Mouse (Mus musculus): ENCODE measurements around the gene Gck. TPM values are rescaled to one million over a fixed set of nuclear protein-coding genes. Genes with fewer than 3 reads are reported as not detected.
A peak's percentile ranks its signal among the peaks of the same experiment; 100 is the strongest.
"Not testable (repeated sequence)": the region's sequence is repeated elsewhere in the genome, so short reads cannot be mapped to it uniquely, and the experiment has no call there.

Gck gene
- total RNA-seq, 2 experiments from 2014 or later: 5.1 to 6.3 TPM

DNA sequence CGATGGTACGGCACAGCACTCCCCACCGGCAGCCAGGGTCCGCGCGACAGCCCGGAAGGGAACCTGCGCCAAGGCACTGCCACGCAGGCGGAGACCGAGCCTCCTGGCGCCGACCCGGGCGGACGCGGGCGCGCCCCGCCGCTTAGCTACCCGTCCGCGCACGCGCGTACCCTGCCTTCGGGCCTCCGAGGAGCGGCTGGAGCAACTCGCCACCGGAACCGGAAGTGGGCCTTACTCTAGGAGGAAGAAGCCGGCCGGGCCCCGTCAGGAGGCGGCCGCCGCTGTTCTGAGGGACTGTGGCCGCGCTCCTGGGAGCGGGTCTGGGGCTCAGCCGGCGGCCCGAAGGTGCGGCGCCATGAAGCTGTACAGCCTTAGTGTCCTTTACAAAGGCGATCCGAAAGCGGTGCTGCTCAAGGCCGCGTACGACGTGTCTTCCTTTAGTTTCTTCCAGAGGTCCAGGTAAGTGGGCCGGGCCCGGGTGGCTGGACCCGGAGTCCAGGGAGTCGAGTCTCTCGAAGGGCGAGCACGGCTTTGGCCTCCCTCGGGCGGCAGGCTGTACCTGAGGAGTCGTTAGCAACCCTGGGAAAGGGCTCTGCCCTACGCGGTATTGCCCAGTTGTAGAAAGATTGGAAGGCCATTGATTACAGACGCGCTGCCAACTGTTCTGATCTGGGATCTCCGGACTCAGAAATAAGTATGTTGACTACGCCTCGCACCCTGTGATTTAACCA, 5.8 kb upstream of the Gck start, which contains the start of gene Ykt6:
Ykt6 (plus strand) TSS at position 148 of the 731 bp plus-strand sequence.
- DNase-seq (ENCODE audit: low spot score in 2 of 2): peak; percentile 83 to 94

DNA sequence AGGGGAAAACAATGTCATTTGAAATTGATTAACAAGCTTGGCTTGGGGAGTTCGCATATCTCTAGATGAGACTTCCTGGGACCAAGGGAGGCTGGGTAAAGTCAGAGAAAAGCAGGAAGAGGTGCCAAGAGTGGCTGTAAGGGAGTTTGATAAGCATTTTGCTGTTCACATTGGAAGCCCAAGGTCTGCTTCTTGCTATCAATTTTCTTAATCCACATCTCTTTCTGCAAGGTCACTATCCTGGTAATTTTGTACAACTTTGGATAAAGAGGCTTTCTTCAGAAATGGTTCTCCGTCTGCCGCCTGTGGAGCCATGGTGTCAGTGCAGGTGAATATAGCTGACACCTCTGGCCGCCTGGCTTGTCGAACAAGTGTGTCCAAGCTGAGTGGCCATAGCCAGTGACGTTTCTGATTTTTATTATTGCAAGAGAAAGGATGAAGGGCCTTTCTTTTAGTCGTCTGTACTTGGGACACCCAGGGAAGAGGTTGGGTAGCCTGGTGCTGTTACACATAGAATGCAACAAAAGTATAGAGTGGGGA, 5.2 kb upstream of the Gck start:
- no peak for DNase-seq (ENCODE audit: low spot score in 2 of 2)

DNA sequence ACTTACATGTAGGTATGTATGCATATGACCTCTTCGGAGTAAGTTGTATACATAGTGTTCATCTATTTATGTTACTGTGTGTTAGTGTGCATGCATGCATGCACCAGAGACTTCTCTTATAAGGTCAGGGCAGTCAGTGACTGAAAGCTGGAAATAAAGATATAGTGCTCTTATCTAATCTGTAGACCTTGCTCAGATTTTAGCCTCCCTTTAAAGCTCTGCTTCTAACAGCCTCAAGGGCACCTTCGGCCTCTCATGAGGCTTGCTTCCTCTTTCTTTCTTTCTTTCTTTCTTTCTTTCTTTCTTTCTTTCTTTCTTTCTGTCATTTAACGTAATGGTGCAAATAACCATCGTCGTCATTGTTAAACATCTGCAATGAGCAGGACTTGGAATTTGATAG, 4.6 kb upstream of the Gck start:
- no peak for DNase-seq (ENCODE audit: low spot score in 2 of 2)

DNA sequence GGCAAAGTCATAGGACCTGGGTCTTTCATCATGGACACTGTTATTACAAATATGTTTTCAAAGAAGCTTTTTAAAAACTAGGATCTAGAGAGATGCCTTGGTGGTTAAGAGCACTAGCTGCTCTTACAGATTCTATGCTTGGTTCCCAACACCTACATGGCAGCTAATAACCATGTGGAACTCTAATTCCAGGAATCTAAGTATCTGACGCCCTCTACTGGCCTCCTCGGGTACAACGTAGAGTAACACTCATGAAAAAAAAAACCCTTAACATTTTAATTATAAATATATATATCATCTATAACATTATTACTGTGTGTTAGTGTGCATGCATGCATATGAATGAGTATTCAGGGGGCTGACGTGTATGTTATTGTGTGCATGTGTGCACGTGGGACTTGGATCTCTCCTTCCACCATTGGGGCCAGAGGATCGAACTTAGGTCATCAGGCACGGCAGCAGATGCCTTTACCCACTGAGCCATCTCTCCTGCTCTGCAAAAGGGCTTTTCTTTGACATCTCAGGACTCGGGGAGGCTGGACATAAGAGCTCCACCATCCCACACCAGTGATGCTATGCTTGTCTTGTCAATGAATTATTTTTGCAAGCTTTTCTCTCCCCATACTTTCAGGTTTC, 3.4 kb upstream of the Gck start:
- peak in 1 of 2 experiments; percentile 2 for DNase-seq (ENCODE audit: low spot score in 2 of 2)

DNA sequence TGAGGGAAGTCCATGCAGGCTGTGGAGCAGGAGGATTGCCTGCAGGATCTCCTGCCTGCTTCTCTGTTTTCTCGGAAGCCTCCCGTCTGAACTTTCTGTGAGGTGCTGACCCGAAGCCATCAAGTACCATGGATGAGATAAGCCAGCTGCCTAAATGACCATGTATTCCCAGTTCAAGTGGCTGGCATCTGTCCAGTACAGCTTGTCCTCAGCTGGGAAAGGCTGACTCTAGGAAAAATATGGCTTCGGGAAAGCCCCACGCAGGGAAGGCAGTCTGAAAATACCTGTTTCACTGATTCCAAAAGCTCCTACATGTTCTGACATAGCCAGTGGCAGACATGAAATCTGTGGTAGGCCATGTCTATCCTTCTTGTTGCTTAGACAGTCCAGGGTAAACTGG, 2.6 kb upstream of the Gck start:
- DNase-seq (ENCODE audit: low spot score in 2 of 2): peak in 1 of 2 experiments; percentile 2

DNA sequence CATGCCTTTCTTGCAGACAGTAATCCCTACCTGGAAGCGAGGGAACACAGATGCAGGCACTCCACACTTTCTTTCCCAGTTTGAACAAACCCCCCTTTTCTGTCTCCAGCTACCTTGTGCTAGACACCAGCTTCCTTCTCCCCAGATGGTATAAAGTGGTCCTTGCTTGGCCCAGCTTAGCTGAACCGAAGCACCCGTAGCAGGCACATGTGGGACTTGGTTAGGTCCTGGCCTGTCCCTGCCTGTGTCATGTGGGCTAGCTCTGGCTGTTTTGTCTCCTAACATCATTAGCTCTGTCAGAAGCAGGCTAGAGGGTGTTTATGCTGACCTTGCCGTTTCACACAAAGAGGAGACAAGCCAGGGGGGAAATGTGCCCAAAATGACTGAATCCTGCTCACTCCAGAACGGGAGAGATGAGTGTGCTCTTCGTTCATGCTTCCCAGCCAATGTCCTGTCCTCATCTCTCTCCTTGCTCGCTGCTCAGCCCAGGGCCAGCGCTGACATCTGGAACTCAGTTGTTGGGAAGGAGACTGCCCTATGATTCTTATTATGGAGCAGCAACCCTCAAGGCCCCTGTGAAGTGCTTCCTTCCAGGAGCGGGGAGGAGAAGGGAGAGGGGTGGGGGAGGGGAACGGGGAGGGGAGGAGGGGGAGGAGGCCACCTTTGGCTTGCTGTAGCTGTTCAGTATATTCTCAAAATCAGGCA, 1.2 kb downstream of the Gck start:
- peak in 1 of 2 experiments; percentile 1 for DNase-seq (ENCODE audit: low spot score in 2 of 2)

DNA sequence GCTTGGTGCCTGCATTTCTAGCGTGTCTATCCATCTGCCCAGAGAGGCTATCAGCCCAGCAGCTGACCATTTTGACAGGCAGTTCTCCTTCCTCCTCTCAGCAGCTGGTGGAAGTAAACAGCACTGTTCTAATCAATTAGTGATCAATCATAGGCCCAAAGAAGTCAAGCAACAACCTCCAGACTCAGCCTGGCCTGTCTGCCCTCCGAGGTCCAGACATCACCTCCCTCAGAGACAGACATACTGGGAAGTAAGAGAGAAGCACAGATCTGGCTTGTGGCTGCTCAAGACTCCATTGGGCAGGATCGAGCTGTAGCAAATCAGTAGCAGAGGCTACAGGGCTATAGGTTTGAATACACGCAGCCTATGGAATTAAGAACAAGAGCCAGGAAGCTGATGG, 2.1 kb downstream of the Gck start:
- DNase-seq (ENCODE audit: low spot score in 2 of 2): peak in 1 of 2 experiments; percentile 0

DNA sequence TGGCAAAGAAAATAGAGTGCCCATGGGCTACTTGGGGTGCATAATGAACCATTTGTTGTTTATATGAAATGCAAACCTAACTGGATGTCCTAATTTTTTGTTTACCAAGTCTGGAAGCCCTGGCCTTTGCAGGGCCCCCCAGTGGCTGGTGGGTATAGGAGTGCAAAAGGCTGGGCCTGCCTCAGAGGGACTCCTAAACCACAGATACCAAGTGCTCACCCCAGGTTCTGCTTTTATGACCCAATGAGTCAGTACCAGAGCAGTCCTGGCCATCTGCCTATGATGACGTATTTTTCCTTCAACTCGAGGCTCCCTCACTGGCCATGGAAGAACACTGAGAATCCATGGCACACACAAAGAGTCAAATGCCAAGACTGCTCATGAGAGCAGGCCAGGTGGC, 4.8 kb downstream of the Gck start:
- DNase-seq (ENCODE audit: low spot score in 2 of 2): no peak

DNA sequence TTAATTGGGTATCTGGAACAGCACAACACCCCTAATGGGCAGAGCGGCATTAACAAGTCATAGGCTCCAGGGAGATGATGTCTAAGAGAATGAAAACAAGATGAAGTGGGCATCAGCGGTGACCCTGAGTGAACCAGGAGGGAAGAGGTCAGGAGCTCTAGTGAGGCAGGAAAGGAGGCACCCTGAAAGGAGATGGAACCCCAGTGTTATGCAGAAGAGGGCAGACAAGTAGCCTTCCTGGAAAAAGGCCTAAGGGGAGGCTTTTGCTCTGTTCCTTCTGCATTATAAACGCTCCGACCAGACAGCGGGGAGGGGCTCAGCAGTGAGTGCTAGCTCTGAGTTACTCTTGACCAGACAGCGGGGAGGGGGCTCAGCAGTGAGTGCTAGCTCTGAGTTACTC, 6.9 kb downstream of the Gck start:
- no peak for DNase-seq (ENCODE audit: low spot score in 2 of 2)

DNA sequence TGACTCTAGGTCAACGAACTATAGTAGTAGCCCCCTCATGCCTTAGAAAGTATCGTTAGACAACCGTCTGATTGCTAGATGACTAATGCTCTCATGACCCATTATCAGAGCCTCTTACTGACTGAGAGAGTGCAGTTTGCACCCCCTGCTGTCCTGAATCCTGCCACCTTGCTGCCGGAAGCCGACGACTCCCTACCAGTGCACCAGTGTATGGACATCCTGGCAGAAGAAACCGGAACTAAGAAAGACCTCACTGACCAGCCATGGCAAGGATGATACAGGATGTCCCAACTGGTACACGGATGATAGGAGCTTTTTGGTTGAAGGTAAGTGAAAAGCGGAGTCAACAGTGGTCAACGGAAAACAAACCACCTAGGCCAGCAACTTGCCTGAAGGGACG, 15.3 kb downstream of the Gck start:
- not testable (repeated sequence) for DNase-seq (ENCODE audit: low spot score in 2 of 2)

DNA sequence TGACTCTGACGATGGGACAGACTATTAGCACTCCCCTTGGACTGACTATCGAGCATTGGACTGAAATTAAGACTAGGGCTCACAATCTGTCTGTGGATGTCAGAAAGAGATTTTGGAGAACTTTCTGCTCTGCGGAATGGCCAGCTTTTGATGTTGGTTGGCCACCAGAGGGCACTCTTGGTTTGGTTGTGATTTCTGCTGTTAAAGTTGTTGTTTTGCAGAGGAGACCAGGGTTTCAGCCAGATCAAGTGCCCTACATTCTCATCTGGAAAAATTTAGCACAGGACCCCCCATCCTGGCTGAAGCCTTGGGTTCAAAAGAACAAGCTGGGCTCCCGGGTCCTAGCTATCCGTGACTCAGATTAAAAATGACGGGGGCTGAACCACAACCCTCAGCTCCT, 17.9 kb downstream of the Gck start:
- DNase-seq (ENCODE audit: low spot score in 2 of 2): not testable (repeated sequence)

DNA sequence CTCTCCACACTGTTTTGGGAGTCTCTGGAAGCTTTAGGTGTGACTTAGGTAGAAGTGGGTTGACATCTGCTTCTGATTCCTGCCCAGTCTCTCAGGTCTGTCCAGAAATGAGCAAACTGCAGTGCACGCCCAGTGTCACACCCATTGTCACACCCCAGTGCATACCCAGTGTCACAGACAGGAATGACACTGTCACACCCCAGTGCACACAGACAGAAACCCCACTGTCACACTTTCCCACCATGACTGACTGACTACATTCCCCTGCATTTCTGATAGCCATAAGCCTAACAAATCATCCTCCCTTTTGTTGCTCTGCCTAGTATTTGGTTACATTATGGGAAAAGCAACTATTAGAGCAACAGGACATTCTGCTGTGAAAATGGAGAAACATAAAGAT, 19.3 kb downstream of the Gck start:
- no peak for DNase-seq (ENCODE audit: low spot score in 2 of 2)

DNA sequence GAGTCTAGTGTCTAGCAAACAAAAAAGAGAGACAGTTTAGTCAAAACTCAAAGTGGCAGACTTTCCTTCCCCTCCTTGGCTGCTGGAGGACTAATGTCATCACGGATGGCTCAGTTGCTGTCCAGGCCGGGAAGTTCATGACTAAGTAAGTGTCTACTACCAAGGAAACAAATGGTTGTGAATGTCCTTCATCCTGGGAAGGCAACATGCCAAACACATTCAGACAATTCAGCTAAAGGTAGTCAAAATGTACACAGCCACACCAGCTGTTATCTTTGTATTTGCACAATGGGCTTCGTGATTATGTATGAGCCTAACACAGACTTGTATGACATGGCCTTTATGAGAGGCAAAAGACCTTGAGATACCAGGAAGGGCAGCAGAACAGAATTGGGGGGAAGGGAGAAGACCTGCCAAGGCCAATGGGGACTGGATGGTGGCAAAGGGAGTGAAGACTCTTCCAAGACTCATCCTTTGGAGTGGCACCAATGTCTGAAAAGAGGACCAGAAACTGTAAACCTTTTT, 23.1 kb downstream of the Gck start:
- peak in 1 of 2 experiments; percentile 1 for DNase-seq (ENCODE audit: low spot score in 2 of 2)

DNA sequence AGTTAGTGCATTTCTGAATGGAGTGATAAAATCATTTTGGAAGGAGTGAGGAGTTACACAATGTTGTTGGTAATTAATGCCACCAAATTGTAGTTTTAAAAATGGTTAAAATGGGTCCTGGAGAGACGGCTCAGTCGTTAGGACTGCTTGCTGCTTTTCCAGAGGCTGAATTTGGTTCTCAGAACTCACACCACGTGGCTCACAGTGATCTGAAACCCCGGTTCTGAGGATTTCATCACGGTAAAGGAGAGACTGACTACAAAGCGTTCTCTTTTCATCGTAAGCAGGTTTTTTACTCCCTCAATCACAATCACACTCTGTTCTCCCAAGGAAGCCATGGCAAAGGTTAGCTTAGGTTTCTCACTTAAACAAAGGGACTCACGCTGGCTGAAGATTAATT, 25.2 kb downstream of the Gck start:
- no peak for DNase-seq (ENCODE audit: low spot score in 2 of 2)

DNA sequence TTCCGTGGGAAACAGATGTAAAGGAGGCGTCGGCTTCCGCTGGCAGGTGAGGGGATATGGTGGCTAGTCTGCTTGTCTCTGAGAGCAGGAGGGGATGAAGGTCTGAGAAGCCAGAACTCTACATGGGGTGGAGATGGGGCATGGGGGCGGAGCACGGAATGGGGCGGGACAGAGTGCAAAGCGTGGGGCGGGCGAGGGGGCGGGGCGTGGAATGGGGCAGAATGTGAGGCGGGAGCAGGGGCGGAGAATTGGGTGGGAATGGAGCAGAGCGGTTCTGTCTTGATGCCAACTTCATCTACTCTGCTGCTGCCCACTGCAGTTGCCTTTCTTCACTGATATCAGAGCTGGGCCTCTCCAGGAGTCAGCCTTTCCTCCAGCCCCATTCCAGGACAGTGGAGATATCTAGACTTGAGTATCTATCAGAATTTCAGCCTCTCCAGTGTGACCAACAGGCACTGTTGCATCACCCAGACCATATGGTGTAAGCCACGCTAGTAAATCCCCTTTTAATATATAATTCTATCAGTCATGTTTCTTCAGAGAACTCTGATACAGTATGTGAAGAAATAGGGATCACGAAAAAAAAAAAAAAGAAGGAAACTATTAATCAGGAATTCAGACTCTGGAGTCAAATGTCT, 29.4 kb downstream of the Gck start:
- no peak for DNase-seq (ENCODE audit: low spot score in 2 of 2)

DNA sequence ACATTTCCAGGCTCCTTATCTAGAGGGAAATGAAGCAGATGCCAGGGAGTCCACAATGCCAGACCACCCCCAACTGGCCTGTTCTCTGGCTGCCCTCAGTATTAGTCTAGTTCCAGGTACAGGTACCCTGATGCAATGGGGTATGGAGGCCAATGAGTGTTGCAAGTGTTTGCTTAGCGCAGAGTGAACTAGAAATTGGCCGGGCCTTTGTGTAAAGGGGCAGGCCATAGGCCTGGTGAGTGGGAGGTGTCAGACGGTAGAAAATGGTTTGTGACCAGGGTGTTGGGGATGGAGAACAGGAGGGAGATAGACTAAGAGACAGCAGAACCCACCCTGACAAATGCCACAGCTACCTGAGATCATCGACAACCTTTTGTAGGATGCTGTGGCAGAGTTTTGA, 30.3 kb downstream of the Gck start:
- DNase-seq (ENCODE audit: low spot score in 2 of 2): no peak

DNA sequence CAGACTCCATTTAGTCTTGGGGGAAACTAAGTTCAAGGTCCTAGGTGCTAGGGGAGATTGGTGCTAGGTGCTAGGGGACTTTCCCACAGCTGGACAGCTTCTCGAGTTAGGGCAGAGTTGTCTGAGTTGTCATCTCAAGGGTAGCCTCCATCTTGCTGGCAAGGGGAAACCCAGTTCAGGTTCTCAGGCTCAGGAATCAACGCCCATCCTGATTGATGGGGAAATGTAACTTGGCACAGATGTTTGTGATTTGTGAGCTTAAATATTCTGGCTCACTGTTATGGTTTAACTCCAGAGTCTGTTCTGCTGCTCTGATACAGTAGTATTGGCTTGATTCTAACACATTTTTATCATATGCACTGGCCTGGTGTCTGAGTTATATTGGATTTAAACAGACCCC, 31.8 kb downstream of the Gck start:
- peak in 1 of 2 experiments; percentile 0 for DNase-seq (ENCODE audit: low spot score in 2 of 2)

DNA sequence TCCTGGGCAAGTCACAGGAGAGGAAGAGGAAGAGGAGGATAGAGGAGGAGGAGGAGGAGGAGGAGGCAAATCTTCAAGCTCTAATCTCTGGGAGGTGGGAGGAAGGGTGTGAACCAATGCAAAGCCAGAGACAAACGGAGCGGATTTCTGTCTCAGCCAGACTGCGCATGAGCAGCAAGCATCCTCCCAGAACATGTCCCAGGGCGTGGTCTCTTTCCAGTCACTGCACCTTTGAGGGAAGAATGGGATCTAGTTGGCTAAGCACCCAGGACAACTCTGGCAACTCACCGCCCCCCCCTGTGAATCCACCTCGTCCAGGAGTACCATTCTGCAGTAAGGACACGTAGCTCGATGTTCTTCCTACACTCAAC, 33.7 kb downstream of the Gck start:
- DNase-seq (ENCODE audit: low spot score in 2 of 2): no peak

DNA sequence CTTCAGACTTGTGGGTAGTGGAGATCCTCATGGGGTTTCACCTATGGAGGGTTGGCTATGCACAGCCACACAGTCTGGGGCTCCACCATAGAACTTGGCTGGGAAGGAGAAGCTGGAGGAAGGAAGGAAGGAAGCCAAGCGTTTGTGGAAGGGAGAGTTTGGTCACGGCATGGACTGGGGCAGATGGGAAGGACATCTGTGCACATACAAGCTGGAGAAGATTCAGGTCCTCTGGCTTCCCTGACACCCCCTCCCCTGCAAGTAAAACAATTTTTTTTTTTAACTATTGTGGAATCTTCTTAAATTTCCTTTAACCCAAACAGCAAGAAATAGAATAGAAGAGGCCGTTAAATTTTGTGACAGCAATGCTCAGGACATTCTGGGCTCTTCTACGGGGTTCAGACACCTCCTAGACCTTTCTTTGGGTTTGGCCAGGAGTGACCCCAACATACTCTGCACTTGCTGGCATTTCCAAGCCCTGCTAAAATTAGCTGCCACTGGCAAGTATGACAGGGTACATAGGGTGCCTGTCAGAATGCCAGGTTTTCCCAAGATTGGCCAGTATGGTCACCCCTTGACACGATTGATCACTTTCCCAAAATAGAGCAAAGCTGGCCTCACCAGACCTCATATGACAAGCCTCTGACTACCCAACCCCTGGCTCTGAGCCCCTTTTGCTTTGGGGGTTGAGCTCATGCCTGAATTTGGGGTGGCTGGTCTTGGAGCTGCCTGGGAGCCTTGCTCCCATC, 34.3 kb downstream of the Gck start:
- DNase-seq (ENCODE audit: low spot score in 2 of 2): peak in 1 of 2 experiments; percentile 1

DNA sequence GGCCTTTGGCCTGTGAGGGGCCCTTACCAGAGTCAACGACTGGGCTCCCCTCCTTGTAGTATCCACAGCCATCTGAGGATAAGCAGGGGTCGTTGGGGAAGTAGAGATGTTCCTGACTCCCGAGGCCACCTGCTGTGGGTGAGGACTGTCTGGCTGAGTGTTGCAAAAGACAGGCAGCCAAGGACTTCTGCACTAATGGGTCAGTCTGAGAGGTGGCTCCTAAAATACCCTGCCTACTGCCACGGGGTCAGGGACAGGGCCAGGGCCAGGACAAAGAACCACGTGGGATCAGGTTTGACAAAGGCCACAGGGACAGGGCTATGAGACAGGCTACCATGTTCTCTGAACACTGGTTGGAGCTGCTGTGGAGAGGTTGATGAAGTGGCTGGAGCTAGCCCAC, 34.9 kb downstream of the Gck start:
- no peak for DNase-seq (ENCODE audit: low spot score in 2 of 2)

DNA sequence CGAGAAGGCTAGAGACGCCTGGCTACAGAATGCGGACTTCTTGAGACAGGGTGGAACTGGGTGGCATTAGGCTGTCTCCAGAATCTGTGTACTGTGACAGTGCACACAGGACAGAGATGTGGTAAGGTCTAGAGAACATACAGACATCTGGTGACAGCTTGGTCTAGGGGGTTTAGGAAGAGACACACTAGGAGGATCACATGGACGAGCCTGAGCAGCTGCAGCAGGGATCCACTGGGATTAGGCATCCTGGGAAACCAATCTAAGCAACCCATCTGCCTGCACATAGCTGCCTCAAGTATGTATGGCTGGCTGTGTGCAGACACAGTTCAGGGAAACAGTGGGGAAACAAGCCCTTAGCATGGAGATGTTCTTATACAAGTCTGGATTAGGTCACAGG, 35.9 kb downstream of the Gck start:
- no peak for DNase-seq (ENCODE audit: low spot score in 2 of 2)

All from adrenal gland, postnatal 4 days (tissue).